Mouse (Mus musculus): Measurements from ENCODE around the gene Cry2.
"Not testable (repeated sequence)": the region's sequence is repeated elsewhere in the genome, so short reads cannot be mapped to it uniquely, and the experiment has no call there.

Cry2 gene

GRCm38 (mm10) chr2:92422388-92423135 lies 11.3 kb downstream of the Cry2 start:
- no peak for DNase-seq (ENCODE audit: extremely low read depth, low read depth)

DNA sequence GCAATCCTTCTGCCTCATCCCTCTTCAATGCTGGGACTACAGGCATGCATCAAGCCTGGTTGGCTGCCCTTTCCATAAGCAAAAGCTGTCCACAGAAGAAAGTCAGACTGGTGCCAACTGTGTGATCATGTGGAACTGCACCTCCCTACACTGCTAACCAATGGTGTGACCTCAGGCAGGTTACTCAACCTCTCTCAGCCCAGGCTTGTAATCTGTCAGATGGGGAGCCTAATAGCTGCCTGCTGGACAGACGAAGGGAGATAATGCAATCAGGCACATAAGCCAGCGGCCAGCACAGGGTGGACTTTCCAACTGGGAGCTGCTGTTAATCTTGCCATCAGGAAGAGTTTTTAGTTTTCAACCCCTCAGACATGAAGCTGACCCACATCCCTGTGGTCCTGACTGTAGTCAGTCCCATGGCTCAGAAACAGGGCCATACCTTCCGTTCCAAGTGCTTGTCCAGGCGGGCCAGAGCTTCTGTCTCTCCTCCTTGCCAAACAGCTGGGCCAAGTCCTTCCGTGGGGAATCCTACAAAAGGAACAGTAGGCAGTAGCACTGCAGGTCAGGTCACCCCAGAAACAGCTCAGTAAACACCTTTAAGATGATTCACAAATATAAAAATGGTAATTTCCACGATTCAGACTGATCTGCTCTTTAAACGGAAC lies 12.0 kb downstream of the Cry2 start:
- DNase-seq (ENCODE audit: extremely low read depth, low read depth): no peak

GRCm38 (mm10) chr2:92411705-92412104 lies 22.1 kb downstream of the Cry2 start:
- no peak for DNase-seq (ENCODE audit: extremely low read depth, low read depth)

DNA sequence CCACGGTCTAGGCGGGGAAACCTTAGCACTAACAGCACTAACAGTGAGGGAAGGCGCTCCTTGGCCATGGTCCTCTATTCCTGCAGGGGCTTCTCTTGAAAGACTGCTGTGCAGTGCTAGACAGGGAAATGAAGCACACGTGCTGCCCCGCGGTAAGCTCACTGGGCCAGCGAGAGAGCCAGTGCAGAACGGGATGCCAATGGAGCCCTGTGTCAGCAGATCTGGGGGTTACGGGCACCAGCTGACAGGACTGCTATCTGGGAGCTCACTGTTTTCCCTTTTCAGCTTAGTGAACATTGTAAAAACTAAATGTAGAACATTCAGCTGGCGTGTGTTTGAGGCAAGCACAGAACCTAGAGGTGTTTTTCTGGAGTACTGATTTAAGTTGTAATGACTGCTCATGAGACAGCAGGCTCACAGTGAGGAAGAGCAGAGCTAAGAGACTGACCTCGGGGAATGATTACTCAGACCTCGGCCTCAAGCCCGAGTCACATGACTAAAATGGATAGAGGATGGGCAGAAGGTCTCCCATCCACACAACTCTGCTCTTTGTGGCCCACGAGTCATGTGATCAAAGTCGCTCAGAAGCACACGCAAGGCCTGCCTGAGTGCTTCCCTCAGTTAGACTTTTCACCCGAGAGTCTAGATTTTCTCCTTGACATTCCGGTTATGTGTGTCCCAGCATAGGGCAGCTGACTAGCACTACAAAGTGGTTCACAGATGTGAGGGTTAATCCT lies 25.4 kb downstream of the Cry2 start:
- no peak for DNase-seq (ENCODE audit: extremely low read depth, low read depth)

GRCm38 (mm10) chr2:92405687-92406086 lies 28.2 kb downstream of the Cry2 start:
- DNase-seq (ENCODE audit: extremely low read depth, low read depth): no peak

DNA sequence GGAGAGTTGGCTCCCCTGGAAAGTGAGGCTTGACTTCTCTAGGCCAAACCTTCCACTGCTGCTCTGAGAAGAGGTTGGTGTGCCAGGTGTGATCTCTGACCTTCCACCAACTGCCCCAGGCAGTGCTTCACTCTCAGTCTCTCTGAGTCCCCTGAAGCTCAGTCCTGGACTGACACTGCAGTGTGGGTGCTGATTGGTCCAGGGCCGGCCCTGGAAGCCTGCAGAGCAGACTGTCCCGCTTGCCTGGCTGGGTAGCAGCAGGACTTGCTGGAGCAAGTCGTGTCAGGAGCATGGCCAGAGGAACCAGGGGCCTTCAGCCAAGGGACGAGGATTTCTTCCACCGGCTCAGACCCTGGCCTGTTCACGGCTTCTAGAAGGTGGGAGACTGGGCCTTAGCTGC lies 29.1 kb downstream of the Cry2 start:
- DNase-seq (ENCODE audit: extremely low read depth, low read depth): no peak

GRCm38 (mm10) chr2:92403776-92404319 lies 30.0 kb downstream of the Cry2 start:
- no peak for DNase-seq (ENCODE audit: extremely low read depth, low read depth)

GRCm38 (mm10) chr2:92402591-92403326 lies 31.1 kb downstream of the Cry2 start:
- DNase-seq (ENCODE audit: extremely low read depth, low read depth): no peak

DNA sequence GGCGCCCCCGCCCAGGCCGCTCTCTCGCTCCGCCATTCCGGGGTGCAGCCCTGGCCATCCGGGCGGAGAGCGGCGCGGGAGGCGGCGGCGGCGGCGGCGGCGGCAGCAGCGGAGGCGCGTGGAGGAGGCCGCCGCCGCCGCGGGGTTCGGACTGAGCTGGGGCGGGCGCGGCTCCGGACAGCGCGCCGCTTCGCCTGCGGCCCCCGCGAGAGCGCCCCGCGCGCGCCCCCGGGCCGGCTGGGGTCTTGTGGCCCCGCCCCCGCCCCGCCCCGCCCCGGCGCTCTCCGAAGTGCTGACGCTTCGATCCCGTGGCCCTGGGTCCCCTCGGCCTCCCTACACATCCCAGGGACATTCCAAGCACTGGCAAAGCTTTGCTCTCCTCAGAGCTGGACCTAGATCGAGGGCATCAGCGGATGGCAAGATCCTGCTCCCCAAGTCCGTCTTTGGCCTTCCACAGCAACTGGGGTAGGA lies 32.7 kb downstream of the Cry2 start, which contains the start of gene Mapk8ip1:
Gene Mapk8ip1, minus strand, starts transcription at position 173 of the 471 bp plus-strand sequence.
- no peak for DNase-seq (ENCODE audit: extremely low read depth, low read depth)

- no peak for DNase-seq (ENCODE audit: extremely low read depth, low read depth)
Observed at GRCm38 (mm10) chr2:92400682-92401081, 33.2 kb downstream of the Cry2 start.

DNA sequence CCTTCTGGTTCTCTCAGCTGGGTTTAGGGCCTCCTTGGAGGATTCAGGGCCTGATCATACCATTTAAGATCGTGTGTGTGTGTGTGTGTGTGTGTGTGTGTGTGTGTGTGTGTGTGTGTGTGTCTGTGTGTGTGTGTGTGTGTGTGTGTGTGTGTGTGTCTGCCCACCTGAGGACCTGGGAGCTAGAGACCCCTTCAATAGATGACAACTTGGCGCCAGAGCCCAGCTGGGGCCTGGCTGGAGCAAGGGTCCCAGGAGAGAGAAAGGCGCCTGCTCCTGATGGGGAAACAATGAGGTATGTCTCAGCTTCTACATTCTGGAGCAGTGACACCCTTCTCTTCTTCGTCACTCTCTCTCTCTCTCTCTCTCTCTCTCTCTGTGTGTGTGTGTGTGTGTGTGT lies 34.0 kb downstream of the Cry2 start:
- DNase-seq (ENCODE audit: extremely low read depth, low read depth): not testable (repeated sequence)

DNA sequence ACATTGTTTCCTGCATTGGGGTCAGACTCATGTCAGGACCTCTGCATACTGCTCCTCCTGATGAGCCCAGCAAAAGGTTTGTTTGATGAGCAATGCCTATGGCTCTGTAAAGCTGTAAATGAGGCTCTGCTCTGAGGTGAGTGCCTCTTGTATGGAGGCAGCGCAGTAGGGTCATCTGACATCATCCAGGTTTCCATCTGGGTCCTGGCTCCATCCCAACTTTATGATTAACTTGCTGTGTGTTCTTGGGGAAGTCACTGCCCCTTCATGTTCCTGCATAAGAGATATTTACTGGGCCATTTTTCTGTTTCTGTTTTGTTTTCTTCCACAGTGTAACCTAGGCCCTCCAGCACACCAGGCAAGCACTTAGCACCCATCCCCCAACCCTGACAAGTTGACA lies 36.4 kb downstream of the Cry2 start:
- DNase-seq (ENCODE audit: extremely low read depth, low read depth): no peak

- no peak for DNase-seq (ENCODE audit: extremely low read depth, low read depth)
Observed at GRCm38 (mm10) chr2:92395535-92395934, 38.3 kb downstream of the Cry2 start.

GRCm38 (mm10) chr2:92392318-92393264 lies 41.3 kb downstream of the Cry2 start:
- no peak for DNase-seq (ENCODE audit: extremely low read depth, low read depth)

- no peak for DNase-seq (ENCODE audit: extremely low read depth, low read depth)
Observed at GRCm38 (mm10) chr2:92391703-92392317, 42.0 kb downstream of the Cry2 start.

- no peak for DNase-seq (ENCODE audit: extremely low read depth, low read depth)
Observed at GRCm38 (mm10) chr2:92391116-92391515, 42.7 kb downstream of the Cry2 start.

DNA sequence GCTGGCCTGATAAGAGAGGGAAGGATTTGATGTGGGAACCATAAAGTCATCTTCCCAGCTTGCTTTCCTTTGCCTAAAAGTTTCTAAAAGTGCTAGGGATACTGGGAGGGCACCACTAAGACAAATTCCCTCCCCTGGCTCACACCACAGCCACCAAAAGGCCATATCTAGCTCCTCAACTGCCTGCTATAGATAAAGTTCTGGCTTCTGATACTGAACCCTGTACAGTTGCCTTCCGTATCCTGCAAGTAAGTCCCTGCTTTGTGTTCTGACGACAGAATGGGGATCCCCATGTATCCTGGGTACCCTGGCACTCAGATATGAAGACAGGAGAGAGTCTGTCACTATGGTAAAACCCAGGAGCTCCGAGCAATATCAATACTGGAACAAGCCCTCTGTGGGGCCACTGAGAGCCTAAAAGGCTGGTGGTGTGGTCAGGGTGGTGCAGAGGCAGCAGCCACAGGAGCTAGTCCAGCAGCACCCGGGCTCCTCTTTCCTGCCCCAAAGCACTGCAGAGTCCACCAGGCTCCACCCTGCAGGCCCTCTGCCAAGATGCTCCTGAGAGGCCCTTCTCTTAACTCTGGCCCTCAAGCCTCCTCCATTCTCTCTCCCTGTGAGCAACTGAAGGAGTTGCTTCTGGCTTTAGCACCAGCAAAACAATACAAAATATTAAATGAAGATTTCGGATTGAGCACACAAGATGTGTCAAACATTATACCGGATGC lies 43.5 kb downstream of the Cry2 start:
- DNase-seq (ENCODE audit: extremely low read depth, low read depth): no peak

- DNase-seq (ENCODE audit: extremely low read depth, low read depth): no peak
Observed at GRCm38 (mm10) chr2:92389645-92390044, 44.2 kb downstream of the Cry2 start.
